Mouse (Mus musculus): Measurements from ENCODE around the gene Taf13. TPM values are rescaled to one million over a fixed set of nuclear protein-coding genes. Genes with fewer than 3 reads are reported as not detected.
A peak's percentile ranks its signal among the peaks of the same experiment; 100 is the strongest.
"Not testable (repeated sequence)": the region's sequence is repeated elsewhere in the genome, so short reads cannot be mapped to it uniquely, and the experiment has no call there.

The Taf13 gene
- 10 to 100 TPM; 21.0 to 25.0 TPM for total RNA-seq (2021)
- long read RNA-seq, experiment 1, transcript Taf13-204 (4 exons, 2,443 nt), result major isoform, 38 of 47 reads
- long read RNA-seq, experiment 1, partial matches to known transcripts, result 1 of 47 reads
- long read RNA-seq, experiment 1, other reads (novel, unspliced or antisense), result 3 of 47 reads
- long read RNA-seq, experiment 2, transcript Taf13-204 (4 exons, 2,443 nt), result major isoform, 26 of 31 reads
- long read RNA-seq, experiment 2, partial matches to known transcripts, result 1 of 31 reads
- long read RNA-seq, experiment 2, other reads (novel, unspliced or antisense), result 4 of 31 reads

GRCm38 (mm10) chr3:108571443-108572294 lies at the start of gene Taf13:
TSS of gene Taf13 (plus strand) at chr3:108571698.
- peak; percentile 98 for DNase-seq

DNA sequence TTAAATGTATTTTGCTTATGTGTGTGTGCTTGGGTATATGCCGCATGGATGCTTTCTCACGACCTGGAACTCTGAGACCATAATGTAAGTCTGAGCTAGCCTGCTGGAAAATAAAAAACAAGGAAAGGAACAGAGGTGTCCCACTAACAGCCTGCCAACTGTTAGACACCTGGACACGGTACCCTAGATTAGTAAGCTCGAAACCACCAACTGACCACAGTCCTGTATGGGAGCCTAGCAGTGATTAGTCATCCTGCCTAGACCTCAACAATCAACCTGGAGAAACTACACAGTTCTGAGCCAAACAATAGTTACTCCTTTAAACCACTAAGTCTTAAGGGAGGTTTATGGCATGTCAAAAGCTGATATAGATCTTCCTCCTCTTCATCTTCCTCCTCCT lies 48.1 kb upstream of the Taf13 start:
- no peak for DNase-seq

- no peak for DNase-seq
These were observed 43.0 kb upstream of the Taf13 start for GRCm38 (mm10) chr3:108528489-108528888.

DNA sequence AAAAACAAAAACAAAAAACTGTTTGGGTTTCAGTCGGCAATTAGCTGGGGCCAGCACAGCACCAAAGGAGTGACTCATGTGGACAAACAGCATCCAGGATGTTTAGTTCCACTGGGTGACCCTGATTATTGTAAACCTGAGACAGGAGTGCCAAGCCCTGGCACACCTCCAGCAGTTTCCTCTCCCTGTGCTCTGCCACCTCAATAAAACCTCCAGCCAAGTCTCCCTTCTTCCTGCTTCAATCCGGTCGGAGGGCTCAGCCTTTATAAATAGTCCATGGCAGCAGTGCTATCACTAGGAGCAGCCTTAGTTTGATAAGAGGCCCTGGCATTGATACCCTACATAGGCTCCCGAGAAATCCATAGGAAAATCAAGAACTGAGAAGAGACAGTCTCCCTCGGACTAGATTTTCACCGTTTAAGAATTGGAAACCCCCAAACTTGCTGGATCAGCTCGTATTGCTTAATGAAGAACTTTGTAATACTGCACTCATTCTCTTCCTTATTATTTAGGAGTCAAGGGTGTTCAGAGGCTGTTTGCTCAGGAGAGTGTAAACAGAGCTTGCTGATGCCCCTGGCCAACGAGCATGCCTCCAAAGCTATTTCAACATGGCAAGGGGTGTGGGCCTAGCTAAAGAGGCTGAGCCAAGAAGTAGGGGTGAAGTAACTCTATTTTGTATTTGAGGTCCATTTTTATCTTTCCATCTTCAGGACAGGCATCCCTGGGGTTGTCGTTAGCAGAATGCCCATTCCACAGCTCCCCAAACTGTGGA lies 38.2 kb upstream of the Taf13 start:
- DNase-seq, result peak; percentile 68

GRCm38 (mm10) chr3:108533951-108534350 lies 37.5 kb upstream of the Taf13 start, which contains the start of gene 1700013F07Rik:
TSS of gene 1700013F07Rik (plus strand) at chr3:108534150.
- peak; percentile 17 for DNase-seq

- no peak for DNase-seq
These were observed 35.5 kb upstream of the Taf13 start for GRCm38 (mm10) chr3:108535896-108536516.

- peak; percentile 37 for DNase-seq
These were observed 34.8 kb upstream of the Taf13 start, which contains the start of gene 5330417C22Rik for GRCm38 (mm10) chr3:108536517-108537260. TSS of gene 5330417C22Rik (minus strand) at chr3:108536536.

DNA sequence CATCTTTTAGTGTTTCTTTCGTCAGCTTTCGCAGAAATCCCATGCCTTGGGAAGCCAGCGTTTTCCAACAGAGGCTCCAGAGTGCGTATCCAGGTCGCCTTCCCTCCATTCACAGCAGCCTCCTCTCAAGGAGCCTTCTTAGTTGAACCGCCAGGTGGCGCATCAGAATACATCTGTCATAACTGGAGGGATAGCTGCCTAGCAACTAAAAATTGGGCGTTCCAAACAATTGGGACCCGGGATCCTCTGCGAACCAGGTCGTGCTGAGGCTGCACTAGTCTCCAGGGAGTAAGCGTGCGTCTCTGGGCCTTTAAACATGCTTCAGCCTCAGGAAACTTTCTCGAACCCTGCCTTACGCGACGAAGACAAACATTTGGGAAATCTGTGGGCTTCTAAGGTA lies 34.2 kb upstream of the Taf13 start:
- DNase-seq, result peak; percentile 87

DNA sequence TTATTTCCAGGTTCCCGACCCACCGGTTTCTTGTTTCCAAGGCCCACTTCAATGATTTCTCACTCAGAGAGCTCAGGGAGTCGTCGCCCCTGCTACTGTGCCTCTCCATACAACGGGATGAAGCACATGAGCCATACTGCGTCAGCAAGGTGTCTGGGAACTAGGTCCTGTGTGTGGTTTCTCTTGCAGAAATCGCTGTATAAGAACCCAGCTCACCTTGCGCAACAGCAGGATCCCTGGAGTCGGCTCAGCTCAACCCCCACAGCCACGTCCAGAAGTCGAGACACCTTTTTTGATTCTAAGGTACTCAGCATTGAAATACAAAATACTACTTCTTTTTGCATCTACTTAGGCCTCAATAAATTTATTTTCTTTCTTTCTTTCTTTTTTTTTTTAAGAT lies 29.2 kb upstream of the Taf13 start:
- no peak for DNase-seq

GRCm38 (mm10) chr3:108554111-108554561 lies 17.4 kb upstream of the Taf13 start:
- no peak for DNase-seq

DNA sequence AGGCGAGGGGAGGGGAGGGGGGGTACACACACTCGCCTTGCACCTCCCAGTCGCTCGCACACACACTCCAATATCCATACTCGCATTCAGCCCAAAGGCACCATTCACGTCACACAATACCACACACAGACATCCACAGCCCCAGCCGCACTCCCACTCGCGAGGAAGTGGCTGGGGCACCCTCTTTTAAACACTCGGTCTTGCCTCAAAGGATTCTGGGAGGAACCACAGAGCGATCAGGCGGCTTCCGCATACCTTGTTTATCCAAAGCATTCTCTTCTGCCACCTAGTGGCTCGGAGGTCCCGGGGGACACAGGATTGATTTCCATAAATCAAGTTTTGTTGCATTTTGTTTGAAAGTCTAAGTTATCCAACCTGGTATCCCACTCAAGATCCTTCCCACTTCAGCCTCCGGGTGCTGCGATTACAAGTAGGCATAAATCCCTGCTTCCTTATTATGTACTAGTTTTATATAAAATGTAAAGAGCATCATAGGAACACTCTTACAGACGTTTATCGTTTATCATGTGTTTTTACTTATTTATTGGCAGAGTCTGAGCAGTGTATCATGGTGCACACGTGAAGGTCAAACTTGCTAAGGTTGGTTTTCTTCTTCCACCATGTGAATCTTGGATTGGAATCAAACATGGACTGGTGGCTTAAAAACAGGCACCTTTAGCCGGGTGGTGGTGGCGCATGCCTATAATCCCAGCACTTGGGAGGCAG lies 16.7 kb upstream of the Taf13 start:
- peak; percentile 95 for DNase-seq

- no peak for DNase-seq
These were observed 13.6 kb upstream of the Taf13 start for GRCm38 (mm10) chr3:108557888-108558287.

GRCm38 (mm10) chr3:108562133-108562730 lies 9.3 kb upstream of the Taf13 start, which contains the start of gene Tmem167b:
TSS of gene Tmem167b (minus strand) at chr3:108562466.
- peak; percentile 95 for DNase-seq

GRCm38 (mm10) chr3:108562777-108563271 lies 8.7 kb upstream of the Taf13 start:
- peak; percentile 36 for DNase-seq

DNA sequence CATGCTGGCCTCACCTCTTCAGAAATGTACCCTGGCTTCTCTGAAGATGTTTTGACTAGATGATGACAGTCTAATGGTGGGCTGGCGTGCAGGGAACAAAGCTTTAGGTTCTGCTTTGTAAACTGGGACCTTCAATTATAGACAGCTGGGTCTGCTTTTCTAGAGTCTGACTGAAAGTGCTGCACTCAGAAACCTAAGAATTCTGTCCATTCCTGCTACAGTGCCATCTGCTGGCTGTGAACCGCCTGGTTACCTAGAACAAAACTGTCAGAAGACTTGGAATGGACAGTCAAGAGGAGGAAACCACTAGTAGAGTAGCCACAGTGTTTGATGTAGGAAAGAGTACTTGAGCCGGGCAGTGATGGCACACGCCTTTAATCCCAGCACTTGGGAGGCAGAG lies 8.2 kb upstream of the Taf13 start:
- DNase-seq, result peak; percentile 86

GRCm38 (mm10) chr3:108567990-108568877 lies 3.3 kb upstream of the Taf13 start:
- DNase-seq, result no peak

GRCm38 (mm10) chr3:108569636-108570035 lies 1.9 kb upstream of the Taf13 start:
- DNase-seq, result not testable (repeated sequence)

DNA sequence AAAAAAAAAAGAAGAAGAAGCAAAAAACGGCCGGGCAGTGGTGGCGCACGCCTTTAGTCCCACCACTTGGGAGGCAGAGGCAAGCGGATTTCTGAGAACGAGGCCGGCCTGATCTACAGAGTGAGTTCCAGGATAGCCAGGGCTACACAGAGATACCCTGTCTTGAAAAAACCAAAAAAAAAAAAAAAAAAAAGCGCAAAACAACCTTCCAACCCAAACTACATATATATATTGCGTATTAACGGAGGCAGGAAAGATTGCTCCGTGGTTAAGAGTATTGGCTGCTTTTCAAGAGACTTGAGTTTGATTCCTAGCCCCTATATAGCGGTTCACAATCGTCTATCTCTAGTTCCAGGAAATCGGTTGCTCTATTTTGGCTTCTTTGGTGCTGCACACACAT lies 685 bp upstream of the Taf13 start:
- no peak for DNase-seq

All from adrenal gland, postnatal 10 days (tissue).